Mouse (Mus musculus) heart, adult 2 months (tissue): ENCODE measurements at regions not wholly inside any gene's neighbourhood (a gene's known extent, or its start where the extent isn't known, plus 50 kb on each side); places are given as distances from the start of the nearest gene placed in this dataset.

Experiments used
- CTCF ChIP-seq: fragments of 200-600 bp; IDR thresholded peaks from 2 replicates; pipeline ENCODE4 v1.8.1; 2022; ENCODE audit warnings: antibody characterized with exemption, mild to moderate bottlenecking, moderate library complexity
- POLR2A ChIP-seq: fragments of 200-500 bp; IDR thresholded peaks from 2 replicates; pipeline ENCODE4 v1.6.1; 2011; ENCODE audit warnings: mild to moderate bottlenecking, low read depth, low read length, control low read depth; ENCODE audit not compliant: insufficient read depth

- TF ChIP-seq CTCF (no peak), POLR2A (no peak)
Measured at GRCm38 (mm10) chr13:101235110-101235509, 401.9 kb upstream of the Slc30a5 start.
